Mouse (Mus musculus) CD4-positive helper T cell, adult 2 months (primary cell): ENCODE data around the gene Mtr.

ENCODE experiments used
- DNase-seq: peaks from one replicate; pipeline ENCODE4 v3.0.0-alpha.2; 2012; ENCODE audit warnings: low read depth, missing footprints, low spot score

The Mtr gene

GRCm38 (mm10) chr13:12257391-12258380, at the start of gene Mtr:
Gene Mtr, minus strand, starts transcription at chr13:12258113.
- DNase-seq: peak; percentile 93

- DNase-seq: no peak
These were observed 49.4 kb upstream of the Mtr start for GRCm38 (mm10) chr13:12307286-12307685.

DNA sequence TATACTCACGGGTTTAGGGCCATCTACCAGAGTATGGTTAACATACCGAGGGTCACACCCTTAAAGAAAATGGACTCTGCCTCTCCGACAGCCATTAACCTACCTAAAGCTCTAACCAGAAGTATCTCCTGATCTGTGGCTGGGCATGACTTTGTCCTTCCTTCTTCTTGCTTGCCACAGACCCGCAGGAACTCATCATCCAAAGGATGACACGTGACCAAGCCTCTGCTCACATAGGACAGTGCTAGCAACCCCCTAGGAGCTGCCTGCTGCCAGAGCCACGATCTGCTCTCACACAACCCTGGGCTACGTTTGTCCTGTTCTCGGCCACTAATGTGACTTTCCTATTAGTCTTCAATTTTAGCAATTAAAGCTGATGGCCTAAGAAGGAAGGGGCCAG, 47.6 kb upstream of the Mtr start:
- DNase-seq: no peak

GRCm38 (mm10) chr13:12304991-12305390, 47.1 kb upstream of the Mtr start:
- no peak for DNase-seq

DNA sequence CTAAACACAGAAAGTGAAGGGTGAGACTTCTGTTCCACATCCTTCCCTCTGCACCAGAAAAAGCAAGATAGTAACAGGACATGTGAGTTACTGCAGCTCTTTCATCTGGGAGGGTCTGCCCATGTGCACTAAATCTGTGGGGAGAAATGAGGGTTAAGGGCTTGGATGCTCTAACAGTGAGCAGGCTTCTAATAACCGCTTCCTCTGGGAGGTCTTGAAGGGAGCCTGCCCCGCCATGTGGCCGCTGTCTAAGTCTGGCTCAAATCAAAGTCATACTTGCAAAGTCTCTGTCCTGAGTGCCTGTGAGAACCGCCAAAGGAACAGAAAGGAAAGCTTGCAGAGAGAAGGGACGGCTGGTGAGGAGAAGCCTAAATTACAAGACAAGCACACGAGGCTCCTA, 39.9 kb upstream of the Mtr start:
- no peak for DNase-seq

DNA sequence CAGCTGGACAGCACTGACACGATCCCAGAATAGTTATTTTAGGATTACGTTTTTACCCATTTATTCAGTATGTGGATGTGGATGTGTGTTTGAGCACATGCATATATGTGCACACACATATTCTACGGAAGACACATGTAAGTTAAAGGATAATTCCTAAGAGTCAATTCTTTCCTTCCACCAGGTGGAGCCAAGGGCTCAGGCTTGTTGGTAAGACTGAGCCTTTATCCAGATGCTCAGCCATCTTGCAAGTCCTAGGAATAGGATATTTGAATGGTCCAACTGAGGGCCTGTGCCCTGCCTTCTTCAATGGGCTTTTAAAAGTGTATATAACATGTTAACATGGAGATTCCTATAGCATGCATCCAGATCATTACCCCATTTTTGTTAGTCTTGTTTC, 38.8 kb upstream of the Mtr start:
- no peak for DNase-seq

GRCm38 (mm10) chr13:12293810-12294209, 35.9 kb upstream of the Mtr start:
- DNase-seq: no peak

- DNase-seq: no peak
These were observed 32.8 kb upstream of the Mtr start for GRCm38 (mm10) chr13:12290700-12291099.

GRCm38 (mm10) chr13:12284528-12284927, 26.6 kb upstream of the Mtr start:
- DNase-seq: no peak

- DNase-seq: no peak
These were observed 25.9 kb upstream of the Mtr start for GRCm38 (mm10) chr13:12283826-12284225.

DNA sequence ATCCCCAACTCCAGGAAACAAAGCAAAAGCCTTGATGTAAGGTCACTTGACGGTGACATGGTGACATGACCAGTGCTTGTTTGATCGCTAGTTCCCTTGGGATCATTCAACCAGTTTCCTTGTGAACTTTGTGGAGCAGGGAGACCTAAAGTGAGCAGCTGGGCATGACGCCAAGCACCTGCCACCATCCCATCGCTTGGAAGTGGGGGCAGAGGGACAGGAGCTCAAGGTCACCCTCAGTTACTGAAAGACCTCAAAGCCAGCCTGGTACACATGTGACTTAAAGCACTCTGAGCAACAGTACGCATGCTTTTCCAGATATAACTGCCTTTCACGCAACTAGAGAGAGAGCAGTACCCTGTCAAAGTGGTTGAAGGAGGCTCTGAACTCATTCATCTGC, 16.8 kb upstream of the Mtr start:
- no peak for DNase-seq

GRCm38 (mm10) chr13:12274220-12274619, 16.3 kb upstream of the Mtr start:
- no peak for DNase-seq

DNA sequence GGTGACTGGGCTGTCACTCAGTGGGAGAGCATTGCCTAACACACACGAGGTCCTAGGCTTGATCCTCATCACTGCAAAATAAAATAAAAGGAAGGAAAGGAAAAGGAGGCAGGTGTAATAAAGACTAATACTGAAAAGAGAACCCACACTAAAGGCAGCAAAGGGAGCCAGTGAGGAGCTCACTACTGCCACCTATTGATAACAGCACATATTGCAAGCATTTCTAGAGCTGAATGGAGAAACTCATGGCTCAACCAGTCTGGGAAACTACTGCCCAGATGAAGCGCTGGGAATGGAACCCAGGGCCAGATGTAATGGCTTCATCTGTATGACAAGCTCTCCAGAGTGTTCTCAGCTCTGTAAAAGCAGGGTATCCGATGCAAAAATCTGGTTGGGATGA, 15.0 kb upstream of the Mtr start:
- DNase-seq: peak; percentile 55

- no peak for DNase-seq
These were observed 10.1 kb upstream of the Mtr start for GRCm38 (mm10) chr13:12267971-12268370.

DNA sequence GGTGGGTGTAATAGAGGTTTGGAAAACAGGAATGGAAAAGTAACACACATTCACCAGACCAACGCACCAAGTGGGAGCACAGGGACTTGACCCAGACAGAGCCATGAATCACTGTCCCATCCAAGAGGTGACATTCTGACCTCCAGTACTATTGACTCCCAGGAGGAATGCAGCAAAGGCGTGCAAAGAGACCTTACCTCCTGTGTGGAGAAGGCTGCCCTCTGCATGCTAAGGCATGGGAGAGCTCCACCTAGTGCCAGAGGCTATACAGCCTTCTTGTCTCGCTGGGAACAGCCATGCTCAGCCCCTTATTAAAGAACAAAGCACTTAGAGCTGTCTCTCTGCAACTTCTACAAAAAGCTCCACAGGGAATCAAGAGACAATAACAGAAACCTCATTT, 9.2 kb upstream of the Mtr start:
- no peak for DNase-seq

- no peak for DNase-seq
These were observed 6.1 kb upstream of the Mtr start for GRCm38 (mm10) chr13:12263996-12264395.

DNA sequence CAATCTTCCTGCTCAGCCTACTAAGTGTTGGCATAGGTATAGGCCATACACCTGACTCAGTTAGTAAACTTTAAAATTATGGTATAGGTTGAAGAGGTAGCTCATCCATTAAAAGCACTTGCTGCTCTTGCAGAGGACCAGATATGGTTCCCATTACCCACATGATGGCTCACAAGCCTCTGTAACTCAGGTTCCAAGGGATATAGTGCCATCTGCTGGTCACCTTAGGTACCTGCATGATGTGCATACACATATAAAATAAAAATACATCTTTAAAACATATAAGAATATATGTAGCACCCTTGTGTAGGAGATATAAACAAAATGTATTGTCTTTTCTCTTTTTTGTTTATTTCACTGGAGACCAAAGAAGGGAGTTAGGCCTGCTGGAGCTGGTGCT, 3.6 kb upstream of the Mtr start:
- no peak for DNase-seq

DNA sequence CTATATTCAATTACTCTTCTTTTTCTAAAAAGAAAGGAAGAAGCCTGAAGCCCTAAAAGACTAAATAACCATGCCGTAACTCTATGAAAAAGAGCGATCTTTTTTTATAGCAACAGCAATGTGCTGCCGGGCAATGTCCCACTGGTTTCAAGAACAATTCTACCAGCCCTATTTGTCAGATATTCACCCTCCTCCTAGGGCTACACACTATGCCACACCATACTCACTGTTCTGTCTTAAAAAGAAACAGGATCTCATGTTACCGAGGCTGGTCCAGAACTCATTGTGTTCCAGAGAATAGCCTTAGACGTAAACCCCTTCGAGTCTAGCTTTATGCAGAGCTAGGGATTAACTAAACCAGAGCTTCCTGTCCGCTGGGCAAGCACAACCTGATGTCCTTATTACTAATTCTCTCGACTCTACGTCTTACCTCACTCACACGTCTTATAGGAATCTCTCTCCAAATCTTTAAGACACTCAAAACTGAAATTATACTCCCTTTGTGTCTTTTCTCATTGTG, 982 bp downstream of the Mtr start:
- DNase-seq: no peak

DNA sequence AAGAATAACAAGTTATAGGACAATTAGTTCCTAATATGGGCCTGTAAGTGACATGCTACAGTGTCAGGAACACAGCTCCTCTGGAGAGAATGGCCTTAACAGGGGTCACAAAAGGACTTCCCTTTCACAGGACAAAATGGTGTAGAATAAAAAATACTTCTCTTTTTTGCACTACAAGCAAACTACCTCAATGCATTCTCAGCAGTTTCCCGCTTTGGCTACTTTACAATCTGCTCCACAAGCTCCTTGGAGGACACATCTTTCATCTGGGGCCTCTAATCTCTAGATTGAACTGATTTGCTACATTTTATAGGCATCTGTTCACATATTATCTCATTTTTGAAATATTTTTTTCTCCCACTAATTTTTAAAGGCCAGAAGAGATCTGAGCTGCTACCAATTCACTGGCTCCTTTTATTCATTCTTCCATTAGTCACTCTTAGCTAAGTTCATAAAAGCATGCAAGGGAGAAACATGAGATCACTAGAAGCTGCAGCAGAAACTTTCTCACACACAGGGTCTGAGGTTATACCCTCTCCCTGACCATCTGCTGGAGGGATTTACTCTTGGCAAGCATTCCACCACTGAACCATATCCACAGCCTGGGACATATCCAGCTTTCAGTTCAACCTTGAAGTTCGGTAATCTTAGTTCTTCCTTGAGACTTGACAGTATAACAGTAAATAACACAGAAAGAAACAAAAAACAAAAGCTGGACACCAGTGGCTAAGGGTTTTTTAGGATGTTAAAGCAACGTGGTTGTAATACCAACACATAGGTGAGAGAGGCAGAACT, 1.8 kb downstream of the Mtr start:
- DNase-seq: no peak

GRCm38 (mm10) chr13:12250496-12250895, 7.4 kb downstream of the Mtr start:
- DNase-seq: no peak

DNA sequence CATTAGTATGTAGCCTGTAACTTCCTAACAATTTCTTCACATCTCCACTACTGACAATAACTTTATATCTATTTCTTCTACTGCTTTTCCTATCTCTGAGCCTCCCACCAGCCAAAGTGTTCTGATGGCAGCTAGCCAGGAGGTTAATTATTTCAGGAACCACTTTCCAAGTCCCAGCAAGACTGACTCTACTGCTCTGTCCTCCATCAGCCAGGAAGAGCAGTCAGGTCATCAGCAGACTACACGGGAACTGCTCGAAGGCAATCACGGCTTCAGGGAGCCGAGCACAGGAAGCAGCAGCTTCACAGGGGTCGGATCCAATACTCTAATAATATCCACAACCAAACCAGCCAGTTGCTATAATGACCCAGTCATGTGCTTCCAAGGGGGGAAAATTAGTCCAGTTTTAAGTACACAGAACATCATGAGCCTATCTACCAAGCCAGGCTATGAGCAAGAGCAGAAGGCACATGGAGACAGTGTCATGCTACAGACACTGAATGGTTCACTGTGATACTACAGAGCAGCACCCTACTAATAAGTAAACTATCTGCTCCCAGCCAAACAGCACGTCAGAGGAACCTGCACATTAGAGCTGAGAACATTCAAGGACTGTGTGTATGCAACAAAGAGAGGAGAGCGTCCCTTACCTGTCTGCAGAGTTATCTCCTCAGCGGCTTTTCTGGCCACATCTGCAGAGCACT, 8.6 kb downstream of the Mtr start:
- DNase-seq: no peak

- no peak for DNase-seq
These were observed 12.0 kb downstream of the Mtr start for GRCm38 (mm10) chr13:12245938-12246337.
